16 mouse cellular contexts compared by ENCODE assay signal in the genomic region with DNA sequence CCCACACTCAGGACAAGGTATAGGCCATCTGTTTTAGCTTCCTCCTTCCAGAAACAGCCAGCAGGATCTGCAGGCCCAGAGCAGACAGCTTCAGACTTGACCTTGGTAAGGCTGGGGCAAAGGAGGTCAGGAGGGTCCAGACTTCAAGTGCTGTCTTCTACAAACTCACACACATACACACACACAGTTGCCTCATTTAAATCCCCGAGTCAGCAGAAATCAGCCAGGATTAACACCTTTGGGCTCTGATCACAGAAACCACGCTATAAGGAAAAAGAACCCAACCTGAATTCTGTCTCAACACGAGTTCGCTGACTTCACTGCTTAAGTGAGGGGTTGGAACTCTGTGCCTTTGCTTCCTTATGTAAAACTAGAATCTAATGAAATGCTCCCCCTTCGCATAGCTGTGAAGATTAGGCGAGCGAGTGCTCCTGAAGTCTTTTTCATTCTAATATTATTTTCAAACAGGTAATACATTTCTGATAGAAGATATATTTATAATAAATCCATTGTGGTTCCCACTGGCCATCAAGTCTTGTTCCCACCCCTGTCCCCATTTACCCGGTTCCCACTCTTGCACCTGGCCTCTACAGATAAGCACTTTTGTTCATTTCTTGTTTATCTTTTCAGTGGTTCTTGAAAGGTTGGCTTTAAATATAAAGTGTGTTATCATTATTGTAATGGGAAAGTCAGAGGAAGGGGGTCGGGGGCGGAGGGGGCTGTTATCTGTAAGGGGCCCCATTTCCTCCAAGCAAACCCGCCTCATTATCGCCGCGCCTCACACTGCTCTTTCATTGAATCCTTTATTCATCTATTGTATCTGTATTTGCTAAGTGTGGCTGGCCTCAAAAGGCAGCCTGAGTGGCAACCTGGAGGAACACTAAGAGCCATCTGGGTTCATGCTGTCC.
DNase-seq lines count a peak whose midpoint lies in the region; ATAC-seq lines count a peak whose summit lies in the region.
"Had no signal": no experiment of that assay in that cellular context is flagged by ENCODE, and none has a peak within 500 bp of the region (broad histone marks: within the 10 kb centered on the region; RNA-seq: fewer than 3 reads in every experiment).

No protein-coding gene starts in this region.

- 0 out of 2 replicates have a peak overlapping the region, but pooled peaks have one; percentile 53 for H3K27ac ChIP-seq in hindbrain, embryonic 13.5 days
- H3K27ac ChIP-seq in stomach, embryonic 14.5 days (ENCODE audit: low read length) = peak overlapping the region; percentile 50; the same call in 1 of the 2 replicates
- no peak overlapping the region for H3K27ac ChIP-seq in kidney, embryonic 15.5 days
- H3K27ac ChIP-seq in limb, embryonic 10.5 days = no peak overlapping the region
- H3K27ac ChIP-seq: neural tube, embryonic 12.5 days had no signal

- H3K4me2 ChIP-seq in hindbrain, embryonic 13.5 days = no peak overlapping the region
- H3K4me2 ChIP-seq in stomach, embryonic 14.5 days (replicated peaks; ENCODE audit: low read depth, low read length) = no peak overlapping the region
- no peak overlapping the region for H3K4me2 ChIP-seq in kidney, embryonic 15.5 days
- H3K4me2 ChIP-seq: neural tube, embryonic 12.5 days had no signal

- H3K36me3 ChIP-seq in megakaryocyte, embryonic 14.5 days (replicated peaks; ENCODE audit: low read length) = peaks cover 62% of the 10 kb centered on the region
- H3K36me3 ChIP-seq in hindbrain, embryonic 13.5 days = no peaks in the 10 kb centered on the region
- no peaks in the 10 kb centered on the region for H3K36me3 ChIP-seq in stomach, embryonic 14.5 days (ENCODE audit: control insufficient read depth, insufficient read depth, low read length)
- peaks cover 21% of the 10 kb centered on the region for H3K36me3 ChIP-seq in kidney, embryonic 15.5 days
- peaks cover 17% of the 10 kb centered on the region for H3K36me3 ChIP-seq in limb, embryonic 10.5 days
- H3K36me3 ChIP-seq: G1E; neural tube, embryonic 12.5 days had no signal

- peak overlapping the region; percentile 69 for H3K4me3 ChIP-seq in megakaryocyte, embryonic 14.5 days (replicated peaks)
- H3K4me3 ChIP-seq in hindbrain, embryonic 13.5 days = no peak overlapping the region
- H3K4me3 ChIP-seq in stomach, embryonic 14.5 days (ENCODE audit: low read depth, low read length) = no peak overlapping the region
- H3K4me3 ChIP-seq in kidney, embryonic 15.5 days (replicated peaks) = no peak overlapping the region
- no peak overlapping the region for H3K4me3 ChIP-seq in limb, embryonic 10.5 days
- H3K4me3 ChIP-seq: neural tube, embryonic 12.5 days had no signal

- no peaks in the 10 kb centered on the region for H3K27me3 ChIP-seq in megakaryocyte, embryonic 14.5 days (replicated peaks)
- H3K27me3 ChIP-seq in hindbrain, embryonic 13.5 days = no peaks in the 10 kb centered on the region
- no peaks in the 10 kb centered on the region for H3K27me3 ChIP-seq in stomach, embryonic 14.5 days (ENCODE audit: control insufficient read depth, insufficient read depth, low read length)
- H3K27me3 ChIP-seq in kidney, embryonic 15.5 days = no peaks in the 10 kb centered on the region
- no peaks in the 10 kb centered on the region for H3K27me3 ChIP-seq in limb, embryonic 10.5 days (ENCODE audit: low read depth, poor library complexity, severe bottlenecking)
- H3K27me3 ChIP-seq: neural tube, embryonic 12.5 days had no signal

- H3K9ac ChIP-seq in hindbrain, embryonic 13.5 days = no peak overlapping the region
- no peak overlapping the region for H3K9ac ChIP-seq in stomach, embryonic 14.5 days (replicated peaks; ENCODE audit: low read depth, low read length)
- H3K9ac ChIP-seq in kidney, embryonic 15.5 days = no peak overlapping the region
- H3K9ac ChIP-seq: neural tube, embryonic 12.5 days had no signal

- peaks cover 96% of the 10 kb centered on the region for H3K4me1 ChIP-seq in megakaryocyte, embryonic 14.5 days
- H3K4me1 ChIP-seq in hindbrain, embryonic 13.5 days (replicated peaks) = peaks cover 42% of the 10 kb centered on the region
- peaks cover 15% of the 10 kb centered on the region; the same call in 1 of the 2 replicates for H3K4me1 ChIP-seq in stomach, embryonic 14.5 days (ENCODE audit: control insufficient read depth, insufficient read depth, low read length)
- peaks cover 28% of the 10 kb centered on the region for H3K4me1 ChIP-seq in kidney, embryonic 15.5 days
- peaks cover 33% of the 10 kb centered on the region for H3K4me1 ChIP-seq in limb, embryonic 10.5 days

- H3K9me3 ChIP-seq in megakaryocyte, embryonic 14.5 days = no peaks in the 10 kb centered on the region
- no peaks in the 10 kb centered on the region for H3K9me3 ChIP-seq in hindbrain, embryonic 13.5 days
- no peaks in the 10 kb centered on the region for H3K9me3 ChIP-seq in stomach, embryonic 14.5 days (ENCODE audit: control insufficient read depth, low read depth, low read length)
- H3K9me3 ChIP-seq in kidney, embryonic 15.5 days (replicated peaks) = no peaks in the 10 kb centered on the region
- no peaks in the 10 kb centered on the region for H3K9me3 ChIP-seq in limb, embryonic 10.5 days (replicated peaks)
- H3K9me3 ChIP-seq: neural tube, embryonic 12.5 days had no signal

- WGBS in hindbrain, embryonic 13.5 days = 65% methylated on average over 14 of the region's 14 CpGs
- 50% methylated on average over 14 of the region's 14 CpGs for WGBS in stomach, embryonic 14.5 days
- 84% methylated on average over 14 of the region's 14 CpGs for WGBS in kidney, embryonic 15.5 days
- WGBS in limb, embryonic 10.5 days = 88% methylated on average over 14 of the region's 14 CpGs

- DNase-seq in limb, embryonic 10.5 days (ENCODE audit: low spot score) = no peak
- DNase-seq: cerebellum, adult 2 months; gastrocnemius, postnatal 25 days; heart, postnatal 4 days; kidney, postnatal 36 days; lung, postnatal 14 days; right cerebral cortex, postnatal 4 days; thymus, adult 18-20 months had no signal

- no peak for ATAC-seq in megakaryocyte, adult 5-6 weeks (ENCODE audit: poor library complexity, severe bottlenecking)
- ATAC-seq in common myeloid progenitor, adult 5-6 weeks (replicated peaks; ENCODE audit: low read depth, poor library complexity, severe bottlenecking) = peak; percentile 79
- ATAC-seq in hindbrain, embryonic 13.5 days (ENCODE audit: low FRiP score) = no peak
- peak; percentile 79 for ATAC-seq in stomach, embryonic 14.5 days (ENCODE audit: insufficient number of reproducible peaks, insufficient read depth, low FRiP score, low read depth)
- no peak for ATAC-seq in kidney, embryonic 15.5 days (replicated peaks; ENCODE audit: low FRiP score)

Comparison
In these comparisons a context has a peak if more than half of its experiments do, and no peak if none do; other contexts are left out.
1. ATAC-seq: peak in common myeloid progenitor, adult 5-6 weeks (single experiment) and stomach, embryonic 14.5 days (single experiment); none in megakaryocyte, adult 5-6 weeks (single experiment), hindbrain, embryonic 13.5 days (single experiment) and kidney, embryonic 15.5 days (single experiment).
2. H3K27ac ChIP-seq: peak in hindbrain, embryonic 13.5 days (single experiment) and stomach, embryonic 14.5 days (single experiment); none in kidney, embryonic 15.5 days (single experiment) and limb, embryonic 10.5 days (single experiment).